Comparison of ENCODE assay signal across 7 mouse cellular contexts in genomic region chr6:7844802-7845679, GRCm38 (mm10). TPM values are rescaled to one million over a fixed set of nuclear protein-coding genes. Genes with fewer than 3 reads are reported as not detected.
DNase-seq lines count a peak whose midpoint lies in the region; ATAC-seq and TF ChIP-seq lines count a peak whose summit lies in the region.

C1galt1 (plus strand) TSS chr6:7844842.

- H3K27me3 ChIP-seq in Patski, result no peaks in the 10 kb centered on the region

- ATAC-seq in CD4-positive, CD25-positive, alpha-beta regulatory T cell, adult 4 months, result peak; percentile 23
- ATAC-seq in Patski, result peak; percentile 58
- ATAC-seq in erythroblast, adult 5-6 weeks (replicated peaks; ENCODE audit: low FRiP score, poor library complexity, severe bottlenecking), result peak; percentile 52

- POLR2A ChIA-PET in Patski (lab: Charles Lee), result no interaction called here

- intact Hi-C loops in heart, postnatal 36 days (cut with DNase I), result loop anchor here (5.0 to 10.0 kb wide), 4 partner anchors 113 to 410 kb away; partner anchors contain the start of genes Gm45062, Rpa3 and Umad1

- TF ChIP-seq CTCF in Patski (IDR thresholded peaks at IDR 0.05), result no peak

- in situ Hi-C loops in Patski (cut with MboI; ENCODE audit: low pct_unique_long_range_greater_than_20kb), result loop anchor here (10.0 kb wide), 1 partner anchor 130 kb away; no protein-coding TSS in a partner anchor

- DNase-seq in Patski (ENCODE audit: low read depth, low spot score), result no peak
- DNase-seq in heart, postnatal 36 days, result peak in 1 of 2 experiments; percentile 57
- peak; percentile 10 to 12 for DNase-seq in layer of hippocampus, postnatal 36 days
- DNase-seq in lung, postnatal 4 days, result peak; percentile 64 to 78
- DNase-seq in spleen, postnatal 14 days (ENCODE audit: low spot score in 2 of 2), result peak; percentile 53 to 64

- CTCF ChIA-PET in Patski (lab: Charles Lee), result interaction anchor here (0.7 to 2.4 kb wide), 5 partner anchors 11 to 92 kb away, joined by 3 to 6 read pairs (median 4); no protein-coding TSS in a partner anchor

RNA-seq across cellular contexts. Expression of gene C1galt1, which starts in this region (rescaled TPM):
- 1 to 10 TPM; 4.5 to 8.2 TPM for polyA plus RNA-seq in CD4-positive, CD25-positive, alpha-beta regulatory T cell, adult 4 months (2017; shearing (Covaris generic))
- polyA plus RNA-seq in Patski (2021), result 27.5 TPM
- 20.9 and 21.1 TPM in 2 replicates for total RNA-seq in erythroblast, adult 5-6 weeks (2015; ENCODE audit: low replicate concordance)
- total RNA-seq in erythroblast, adult 5-6 weeks (2017; ENCODE audit: low replicate concordance), result 21.2 and 25.1 TPM in 2 replicates
- 10 to 100 TPM; 15.3 to 15.5 TPM for total RNA-seq in heart, postnatal 36 days (2021)
- 10 to 100 TPM in 1 of 2 experiments, 1 to 10 TPM in 1; 9.7 to 10.9 TPM for total RNA-seq in layer of hippocampus, postnatal 36 days (2021)
